Mouse (Mus musculus) lung, postnatal 0 days (tissue): Measurements from ENCODE around the gene Slc44a5.

Experiments
- CTCF ChIP-seq: IDR thresholded peaks from 2 replicates; pipeline ENCODE4 v1.5.1; 2016; ENCODE audit warnings: antibody characterized with exemption, mild to moderate bottlenecking
- EP300 ChIP-seq: IDR thresholded peaks from 2 replicates; pipeline ENCODE4 v1.6.1; 2016; ENCODE audit warnings: antibody characterized with exemption, mild to moderate bottlenecking, control low read depth

DNA sequence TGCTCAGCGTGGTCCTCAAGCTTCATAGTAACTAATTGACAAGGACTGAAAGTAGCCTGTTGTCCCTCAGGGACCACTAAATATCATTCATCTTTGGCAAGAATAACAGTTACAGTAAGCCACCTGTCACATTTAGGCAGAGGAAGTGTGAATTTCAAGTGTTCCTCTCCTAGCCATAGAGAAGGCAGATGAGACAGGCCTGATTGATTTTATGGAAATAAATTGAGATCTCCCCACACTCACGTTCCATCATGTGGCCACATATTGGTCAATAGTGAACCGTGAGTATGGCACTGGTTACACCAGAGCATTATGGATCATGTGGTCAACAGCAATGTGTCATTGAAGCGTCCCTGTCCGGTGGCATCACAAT, 199.3 kb downstream of the Slc44a5 start:
- TF ChIP-seq CTCF (no peak), EP300 (no peak)
